In genomic region chr15:97174989-97175388, GRCm38 (mm10) we compare ENCODE assay signal across 10 mouse cellular contexts.
DNase-seq lines count a peak whose midpoint lies in the region; ATAC-seq lines count a peak whose summit lies in the region.
"Had no signal": no experiment of that assay in that cellular context is flagged by ENCODE, and none has a peak within 500 bp of the region (broad histone marks: within the 10 kb centered on the region; RNA-seq: fewer than 3 reads in every experiment).

No protein-coding gene starts in this region.

- peaks cover 36% of the 10 kb centered on the region for H3K4me1 ChIP-seq in heart, embryonic 10.5 days
- peaks cover 24% of the 10 kb centered on the region for H3K4me1 ChIP-seq in embryonic facial prominence, embryonic 10.5 days
- H3K4me1 ChIP-seq in neural tube, embryonic 11.5 days (ENCODE audit: control insufficient read depth, insufficient read depth, low read length): no peaks in the 10 kb centered on the region; the same call in 1 of the 2 replicates
- peaks cover 2% of the 10 kb centered on the region; the same call in 1 of the 2 replicates for H3K4me1 ChIP-seq in hindbrain, embryonic 16.5 days (ENCODE audit: control insufficient read depth, insufficient read depth, low read depth, low read length)
- H3K4me1 ChIP-seq: midbrain, embryonic 12.5 days had no signal

- H3K9me3 ChIP-seq in heart, embryonic 10.5 days: no peaks in the 10 kb centered on the region
- no peaks in the 10 kb centered on the region for H3K9me3 ChIP-seq in embryonic facial prominence, embryonic 10.5 days
- no peaks in the 10 kb centered on the region for H3K9me3 ChIP-seq in neural tube, embryonic 11.5 days (ENCODE audit: control insufficient read depth, low read length)
- no peaks in the 10 kb centered on the region for H3K9me3 ChIP-seq in hindbrain, embryonic 16.5 days (ENCODE audit: control insufficient read depth, low read length)
- H3K9me3 ChIP-seq: midbrain, embryonic 12.5 days had no signal

- no peaks in the 10 kb centered on the region for H3K36me3 ChIP-seq in heart, embryonic 10.5 days
- H3K36me3 ChIP-seq in embryonic facial prominence, embryonic 10.5 days (replicated peaks): no peaks in the 10 kb centered on the region
- no peaks in the 10 kb centered on the region for H3K36me3 ChIP-seq in neural tube, embryonic 11.5 days (ENCODE audit: control insufficient read depth, insufficient read depth, low read length)
- H3K36me3 ChIP-seq in hindbrain, embryonic 16.5 days (ENCODE audit: control insufficient read depth, insufficient read depth, low read length): no peaks in the 10 kb centered on the region
- H3K36me3 ChIP-seq: midbrain, embryonic 12.5 days had no signal

- ATAC-seq in neural tube, embryonic 11.5 days (ENCODE audit: insufficient read depth, low FRiP score, low TSS enrichment): no peak
- ATAC-seq in hindbrain, embryonic 16.5 days: no peak

- no peak overlapping the region for H3K4me2 ChIP-seq in neural tube, embryonic 11.5 days (ENCODE audit: low read depth)
- H3K4me2 ChIP-seq in hindbrain, embryonic 16.5 days (ENCODE audit: low read length): no peak overlapping the region
- H3K4me2 ChIP-seq: midbrain, embryonic 12.5 days had no signal

- peak overlapping the region; percentile 56; the same call in 1 of the 2 replicates for H3K27ac ChIP-seq in heart, embryonic 10.5 days
- peak overlapping the region; percentile 59 for H3K27ac ChIP-seq in embryonic facial prominence, embryonic 10.5 days (replicated peaks)
- no peak overlapping the region for H3K27ac ChIP-seq in neural tube, embryonic 11.5 days (ENCODE audit: low read depth, low read length)
- no peak overlapping the region for H3K27ac ChIP-seq in hindbrain, embryonic 16.5 days (ENCODE audit: low read depth, low read length)
- H3K27ac ChIP-seq: midbrain, embryonic 12.5 days had no signal

- DNase-seq in heart, embryonic 10.5 days (ENCODE audit: low spot score): no peak
- DNase-seq in heart, postnatal 4 days: no peak
- DNase-seq in embryonic facial prominence, embryonic 10.5 days (ENCODE audit: low spot score): no peak
- DNase-seq in kidney, postnatal 36 days: peak; percentile 36 to 56
- DNase-seq in neural tube, embryonic 11.5 days (ENCODE audit: low spot score): peak; percentile 25
- DNase-seq in thymus, postnatal 25 days: no peak
- no peak for DNase-seq in cerebellum, adult 11-12 months
- DNase-seq: heart, postnatal 14 days had no signal

- H3K4me3 ChIP-seq in heart, embryonic 10.5 days: no peak overlapping the region
- no peak overlapping the region for H3K4me3 ChIP-seq in embryonic facial prominence, embryonic 10.5 days
- H3K4me3 ChIP-seq in neural tube, embryonic 11.5 days (ENCODE audit: low read depth, low read length): no peak overlapping the region
- no peak overlapping the region for H3K4me3 ChIP-seq in hindbrain, embryonic 16.5 days (ENCODE audit: low read length)
- H3K4me3 ChIP-seq: midbrain, embryonic 12.5 days had no signal

- no peaks in the 10 kb centered on the region for H3K27me3 ChIP-seq in heart, embryonic 10.5 days (ENCODE audit: insufficient read depth, poor library complexity, severe bottlenecking)
- no peaks in the 10 kb centered on the region for H3K27me3 ChIP-seq in embryonic facial prominence, embryonic 10.5 days (replicated peaks; ENCODE audit: low read depth, poor library complexity, severe bottlenecking)
- H3K27me3 ChIP-seq in neural tube, embryonic 11.5 days (ENCODE audit: control insufficient read depth, insufficient read depth, low read length): no peaks in the 10 kb centered on the region
- no peaks in the 10 kb centered on the region for H3K27me3 ChIP-seq in hindbrain, embryonic 16.5 days (replicated peaks; ENCODE audit: control insufficient read depth, insufficient read depth, low read length)
- H3K27me3 ChIP-seq: midbrain, embryonic 12.5 days had no signal

- 37% methylated on average over 5 of the region's 5 CpGs for WGBS in heart, embryonic 10.5 days
- 45% methylated on average over 5 of the region's 5 CpGs for WGBS in embryonic facial prominence, embryonic 10.5 days
- WGBS in neural tube, embryonic 11.5 days: 21% methylated on average over 5 of the region's 5 CpGs
- 38% methylated on average over 5 of the region's 5 CpGs for WGBS in hindbrain, embryonic 16.5 days

- no peak overlapping the region for H3K9ac ChIP-seq in neural tube, embryonic 11.5 days (ENCODE audit: low read length)
- no peak overlapping the region for H3K9ac ChIP-seq in hindbrain, embryonic 16.5 days (ENCODE audit: low read depth, low read length)
- H3K9ac ChIP-seq: midbrain, embryonic 12.5 days had no signal

Comparison
In these comparisons a context has a peak if more than half of its experiments do, and no peak if none do; other contexts are left out.
1. DNase-seq: peak in kidney, postnatal 36 days (2 of 2) and neural tube, embryonic 11.5 days (single experiment); none in heart, embryonic 10.5 days (single experiment), heart, postnatal 4 days (single experiment), embryonic facial prominence, embryonic 10.5 days (single experiment), thymus, postnatal 25 days (single experiment) and cerebellum, adult 11-12 months (single experiment).
2. H3K27ac ChIP-seq: peak in heart, embryonic 10.5 days (single experiment) and embryonic facial prominence, embryonic 10.5 days (single experiment); none in neural tube, embryonic 11.5 days (single experiment) and hindbrain, embryonic 16.5 days (single experiment).